Mouse (Mus musculus) small intestine, adult 2 months (tissue): ENCODE results near the gene Kng1.

Experiments
- CTCF ChIP-seq: fragments of 200-500 bp; IDR thresholded peaks from 2 replicates; pipeline ENCODE4 v1.5.1; 2012; ENCODE audit warnings: low read depth, mild to moderate bottlenecking, control low read depth, inconsistent platforms, low read length, moderate library complexity, mixed read lengths; ENCODE audit not compliant: insufficient replicate concordance, insufficient read length; ENCODE audit errors: extremely low read depth
- POLR2A ChIP-seq: fragments of 200-500 bp; IDR thresholded peaks from 2 replicates; pipeline ENCODE4 v1.6.1; 2012; ENCODE audit warnings: low read depth, mild to moderate bottlenecking, control low read depth, inconsistent platforms, low read length, moderate library complexity

DNA sequence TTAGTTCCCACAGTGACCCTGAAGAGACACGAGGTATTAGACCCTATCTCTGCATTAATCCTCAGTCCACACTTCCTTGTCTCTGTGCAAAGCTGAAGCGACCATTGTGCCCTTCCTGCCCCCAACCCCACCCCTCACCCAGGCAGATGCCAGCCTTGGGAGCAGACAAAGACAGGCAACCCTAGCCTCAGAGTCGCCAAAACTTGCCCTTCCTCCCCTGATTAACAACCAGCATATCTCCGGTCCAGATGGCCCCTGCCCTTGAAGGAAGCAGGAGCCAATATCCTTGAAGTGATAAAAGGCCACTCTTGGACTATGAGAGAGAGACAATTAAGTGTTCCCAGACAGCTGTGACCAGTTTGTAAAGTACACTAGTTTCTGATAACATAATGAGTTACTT, 16.8 kb upstream of the Kng1 start:
- TF ChIP-seq POLR2A = no peak
- no peak for TF ChIP-seq CTCF
